Mouse (Mus musculus): Measurements from ENCODE around the gene Lins1. TPM values are rescaled to one million over a fixed set of nuclear protein-coding genes. Genes with fewer than 3 reads are reported as not detected.

Lins1 gene
- total and polyA plus RNA-seq, 3 experiments = 8.3 to 15.9 (median 9.8) TPM

DNA sequence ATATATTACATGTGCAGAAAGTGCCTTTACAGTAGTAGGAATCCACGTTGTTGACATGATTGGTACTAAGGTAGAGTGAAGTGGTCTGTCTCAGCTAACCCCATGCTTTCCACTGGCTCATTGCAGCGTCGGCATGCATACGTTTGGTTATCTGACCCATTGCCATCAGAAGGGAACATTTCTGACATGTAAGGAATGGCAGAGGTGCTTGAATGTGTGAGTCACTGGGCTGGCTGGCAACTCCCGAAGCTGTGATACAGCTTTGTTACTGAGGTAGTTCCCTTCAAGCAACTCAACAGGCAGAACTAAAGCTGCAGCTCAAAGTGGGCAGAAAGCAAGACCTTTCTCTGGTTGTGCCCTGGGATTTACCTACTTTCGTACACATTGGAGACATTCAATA, 45.3 kb downstream of the Lins1 start:
- Histone ChIP-seq H3K4me2 (ENCODE audit: insufficient read depth, low read depth, poor library complexity, severe bottlenecking) (no peak overlapping the region), H3K27me3 (replicated peaks) (no peaks in the 10 kb centered on the region), H3K9me3 (replicated peaks; ENCODE audit: low read length) (no peaks in the 10 kb centered on the region), H3K4me3 (replicated peaks in 1 of 3; ENCODE audit: low read depth in 2 of 3, low read length in 2 of 3, poor library complexity in 1 of 3) (no peak overlapping the region), H3K9ac (ENCODE audit: insufficient read depth, low read depth) (no peak overlapping the region), H3K4me1 (ENCODE audit: control insufficient read depth in 1 of 2, insufficient read depth in 2 of 2) (no peaks in the 10 kb centered on the region), H3K27ac (ENCODE audit: insufficient read depth, low read depth) (no peak overlapping the region), H3K36me3 (replicated peaks in 1 of 2; ENCODE audit: control insufficient read depth in 1 of 2, insufficient read depth in 1 of 2, low read length in 1 of 2) (no peaks in the 10 kb centered on the region), H3K79me2 (replicated peaks; ENCODE audit: control insufficient read depth, extremely low read depth, insufficient read depth, poor library complexity, severe bottlenecking) (no peaks in the 10 kb centered on the region)
- TF ChIP-seq POLR2AphosphoS2 (IDR thresholded peaks at IDR 0.05; ENCODE audit: low read depth, low read length) (no peak), RCOR1 (conservative IDR thresholded peaks at IDR 0.05; ENCODE audit: low read depth, low read length) (no peak), UBTF (IDR thresholded peaks at IDR 0.05; ENCODE audit: low read depth, low read length) (no peak), GABPA (IDR thresholded peaks at IDR 0.05; ENCODE audit: insufficient replicate concordance, low read depth, low read length) (no peak), E2F4 (IDR thresholded peaks at IDR 0.05; ENCODE audit: insufficient replicate concordance, low read depth, low read length) (no peak), ZKSCAN1 (IDR thresholded peaks at IDR 0.05; ENCODE audit: borderline replicate concordance, low read depth, low read length) (no peak), MYC (IDR thresholded peaks at IDR 0.05; ENCODE audit: low read depth, low read length) (no peak), MAZ (IDR thresholded peaks at IDR 0.05; ENCODE audit: low read depth, low read length) (no peak), EP300 (IDR thresholded peaks at IDR 0.05; ENCODE audit: low read length) (no peak), CTCF (conservative IDR thresholded peaks at IDR 0.05 in 1 of 2, IDR thresholded peaks at IDR 0.05 in 1 of 2; ENCODE audit: low read depth in 2 of 2, low read length in 2 of 2) (no peak), ZNF384 (IDR thresholded peaks at IDR 0.05; ENCODE audit: low read depth, low read length) (no peak), JUN (IDR thresholded peaks at IDR 0.05; ENCODE audit: insufficient read depth, low read depth, low read length) (no peak), BHLHE40 (IDR thresholded peaks at IDR 0.05; ENCODE audit: low read depth, low read length) (no peak), MXI1 (IDR thresholded peaks at IDR 0.05; ENCODE audit: low read depth, low read length) (no peak), SIN3A (IDR thresholded peaks at IDR 0.05; ENCODE audit: low read length) (no peak), TCF12 (IDR thresholded peaks at IDR 0.05; ENCODE audit: low read depth, low read length) (no peak), CHD2 (IDR thresholded peaks at IDR 0.05; ENCODE audit: low read length) (no peak)
- DNase-seq (ENCODE audit: extremely low read depth) = no peak
- dilution Hi-C loops (cut with MboI; ENCODE audit: extremely low pct_ligation_motif_present, extremely low pct_unique_long_range_greater_than_20kb, low sequenced_read_pairs) (no loop called here), in situ Hi-C loops (cut with MboI; ENCODE audit: low pct_ligation_motif_present, low pct_unique_long_range_greater_than_20kb, low sequenced_read_pairs) (no loop called here)

DNA sequence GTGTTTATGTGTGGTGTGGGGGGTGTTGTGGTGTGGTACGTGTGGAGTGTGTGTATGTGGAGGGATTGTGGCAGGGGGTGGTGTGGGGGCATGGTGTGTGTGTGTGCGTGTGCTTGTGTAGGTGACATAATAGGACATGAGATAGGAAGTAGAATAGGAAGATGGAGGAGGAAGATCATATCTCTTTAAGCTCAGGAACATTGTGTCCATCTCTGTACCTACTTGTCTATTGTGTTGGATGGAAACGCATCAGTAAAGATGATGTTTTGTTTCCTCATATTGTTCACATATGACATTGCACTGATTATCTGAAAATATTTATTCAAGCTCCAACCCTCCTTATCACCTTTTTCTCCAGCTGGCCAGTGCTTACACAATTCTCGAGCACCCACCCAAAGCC, 47.7 kb downstream of the Lins1 start:
- Histone ChIP-seq H3K9ac (ENCODE audit: insufficient read depth, low read depth) (no peak overlapping the region), H3K4me2 (ENCODE audit: insufficient read depth, low read depth, poor library complexity, severe bottlenecking) (no peak overlapping the region), H3K9me3 (replicated peaks; ENCODE audit: low read length) (no peaks in the 10 kb centered on the region), H3K4me1 (ENCODE audit: control insufficient read depth in 1 of 2, insufficient read depth in 2 of 2) (peaks cover 6 to 17% of the 10 kb centered on the region in 2 experiments), H3K36me3 (replicated peaks in 1 of 2; ENCODE audit: control insufficient read depth in 1 of 2, insufficient read depth in 1 of 2, low read length in 1 of 2) (no peaks in the 10 kb centered on the region), H3K27me3 (replicated peaks) (no peaks in the 10 kb centered on the region), H3K4me3 (replicated peaks in 1 of 3; ENCODE audit: low read depth in 2 of 3, low read length in 2 of 3, poor library complexity in 1 of 3) (no peak overlapping the region), H3K27ac (ENCODE audit: insufficient read depth, low read depth) (no peak overlapping the region), H3K79me2 (replicated peaks; ENCODE audit: control insufficient read depth, extremely low read depth, insufficient read depth, poor library complexity, severe bottlenecking) (no peaks in the 10 kb centered on the region)
- dilution Hi-C loops (cut with MboI; ENCODE audit: extremely low pct_ligation_motif_present, extremely low pct_unique_long_range_greater_than_20kb, low sequenced_read_pairs) (no loop called here), in situ Hi-C loops (cut with MboI; ENCODE audit: low pct_ligation_motif_present, low pct_unique_long_range_greater_than_20kb, low sequenced_read_pairs) (no loop called here)
- no peak for TF ChIP-seq JUND (conservative IDR thresholded peaks at IDR 0.05; ENCODE audit: low read depth, low read length)
- no peak for TF ChIP-seq IRF4 (IDR thresholded peaks at IDR 0.05; ENCODE audit: low read depth, low read length)
- no peak for TF ChIP-seq MEF2A (IDR thresholded peaks at IDR 0.05; ENCODE audit: borderline replicate concordance, low read depth, low read length)
- no peak for TF ChIP-seq GABPA (IDR thresholded peaks at IDR 0.05; ENCODE audit: insufficient replicate concordance, low read depth, low read length)
- TF ChIP-seq CTCF (conservative IDR thresholded peaks at IDR 0.05 in 1 of 2, IDR thresholded peaks at IDR 0.05 in 1 of 2; ENCODE audit: low read depth in 2 of 2, low read length in 2 of 2) = no peak
- no peak for TF ChIP-seq CHD2 (IDR thresholded peaks at IDR 0.05; ENCODE audit: low read length)
- DNase-seq (ENCODE audit: extremely low read depth) = no peak
